Mouse (Mus musculus) lung, postnatal 0 days (tissue): ENCODE measurements at regions not wholly inside any gene's neighbourhood (a gene's known extent, or its start where the extent isn't known, plus 50 kb on each side); places are given as distances from the start of the nearest gene placed in this dataset.

Experiments used
- ATAC-seq: fragments of 200-750 bp; cut with Nextera tagmentation; 2 replicates; pipeline ENCODE4 v1.8.0; 2017; ENCODE audit warnings: moderate library complexity
- DNase-seq: peaks from one replicate; pipeline ENCODE4 v3.0.0-alpha.2; 2016; ENCODE audit warnings: low spot score
- H3K27ac ChIP-seq: fragments of 300-500 bp; sonication (generic); 2 replicates; pipeline ENCODE4 v1.5.1; 2014; ENCODE audit warnings: antibody characterized with exemption, mild to moderate bottlenecking, low read length, mixed read lengths
- H3K27me3 ChIP-seq: fragments of 300-500 bp; sonication (generic); replicated peaks from 2 replicates; pipeline ENCODE4 v1.6.1; 2014; ENCODE audit warnings: low read length, mixed read lengths; ENCODE audit not compliant: insufficient read depth
- H3K36me3 ChIP-seq: fragments of 300-500 bp; sonication (generic); 2 replicates; pipeline ENCODE4 v1.6.1; 2014; ENCODE audit warnings: low read length, mixed read lengths; ENCODE audit not compliant: insufficient read depth
- H3K4me1 ChIP-seq: fragments of 300-500 bp; sonication (generic); 2 replicates; pipeline ENCODE4 v1.6.1; 2014; ENCODE audit warnings: antibody characterized with exemption, low read depth, low read length, mixed read lengths; ENCODE audit not compliant: insufficient read depth
- H3K4me2 ChIP-seq: fragments of 300-500 bp; sonication (generic); replicated peaks from 2 replicates; pipeline ENCODE4 v1.6.1; 2014; ENCODE audit warnings: low read depth, mild to moderate bottlenecking, low read length, moderate library complexity, mixed read lengths
- H3K4me3 ChIP-seq: fragments of 300-500 bp; sonication (generic); 2 replicates; pipeline ENCODE4 v1.5.1; 2014; ENCODE audit warnings: low read depth, low read length
- H3K9ac ChIP-seq: fragments of 300-500 bp; sonication (generic); replicated peaks from 2 replicates; pipeline ENCODE4 v1.6.1; 2014; ENCODE audit warnings: low read depth, mild to moderate bottlenecking
- H3K9me3 ChIP-seq: fragments of 300-500 bp; sonication (generic); 2 replicates; pipeline ENCODE4 v1.6.1; 2016; ENCODE audit warnings: low read length, mixed read lengths
- CTCF ChIP-seq: IDR thresholded peaks from 2 replicates; pipeline ENCODE4 v1.5.1; 2016; ENCODE audit warnings: antibody characterized with exemption, mild to moderate bottlenecking
- EP300 ChIP-seq: IDR thresholded peaks from 2 replicates; pipeline ENCODE4 v1.6.1; 2016; ENCODE audit warnings: antibody characterized with exemption, mild to moderate bottlenecking, control low read depth
- WGBS: fragments of 180-500 bp; shearing (Covaris S2); extraction: QIAGEN DNeasy Blood & Tissue Kit; methylation state at CpG from one replicate; pipeline ENCODE4 v1.1.7; 2014; 5-methylcytosine and 5-hydroxymethylcytosine counted together

- TF ChIP-seq CTCF (no peak), EP300 (no peak)
- no peaks in the 10 kb centered on the region for H3K4me1 ChIP-seq
- WGBS, result 57% methylated on average over 9 of the region's 9 CpGs
- H3K9ac ChIP-seq, result no peak overlapping the region
- DNase-seq (no peak), ATAC-seq (no peak)
- H3K4me2 ChIP-seq, result no peak overlapping the region
- H3K4me3 ChIP-seq, result no peak overlapping the region
- H3K27ac ChIP-seq, result no peak overlapping the region
- no peaks in the 10 kb centered on the region for H3K27me3 ChIP-seq
- no peaks in the 10 kb centered on the region for H3K9me3 ChIP-seq
- no peaks in the 10 kb centered on the region for H3K36me3 ChIP-seq
Observed at GRCm38 (mm10) chr11:111296309-111296721, 230.4 kb downstream of the Kcnj2 start.

- no peaks in the 10 kb centered on the region for H3K27me3 ChIP-seq
- no peak overlapping the region for H3K4me2 ChIP-seq
- TF ChIP-seq EP300 (peak; percentile 45; the same call in 1 of the 2 replicates), CTCF (no peak)
- ATAC-seq (peak; percentile 63), DNase-seq (no peak)
- H3K4me3 ChIP-seq, result no peak overlapping the region
- no peak overlapping the region for H3K27ac ChIP-seq
- no peaks in the 10 kb centered on the region for H3K9me3 ChIP-seq
- 23% methylated on average over 3 of the region's 3 CpGs for WGBS
- no peaks in the 10 kb centered on the region for H3K4me1 ChIP-seq
- H3K36me3 ChIP-seq, result no peaks in the 10 kb centered on the region
- H3K9ac ChIP-seq, result no peak overlapping the region
Observed at GRCm38 (mm10) chr11:111312802-111313201, 246.8 kb downstream of the Kcnj2 start.

- DNase-seq (peak; percentile 12), ATAC-seq (no peak)
- 56% methylated on average over 3 of the region's 3 CpGs for WGBS
- Histone ChIP-seq H3K27me3 (no peaks in the 10 kb centered on the region), H3K9me3 (no peaks in the 10 kb centered on the region), H3K4me1 (no peaks in the 10 kb centered on the region), H3K4me3 (no peak overlapping the region), H3K9ac (no peak overlapping the region), H3K4me2 (no peak overlapping the region), H3K36me3 (no peaks in the 10 kb centered on the region), H3K27ac (no peak overlapping the region)
- no peak for TF ChIP-seq EP300
- no peak for TF ChIP-seq CTCF
Observed at GRCm38 (mm10) chr11:111313566-111313965, 247.6 kb downstream of the Kcnj2 start.

- no peak overlapping the region for H3K4me2 ChIP-seq
- DNase-seq (no peak), ATAC-seq (no peak)
- H3K4me3 ChIP-seq, result no peak overlapping the region
- no peaks in the 10 kb centered on the region for H3K36me3 ChIP-seq
- no peaks in the 10 kb centered on the region for H3K27me3 ChIP-seq
- H3K27ac ChIP-seq, result no peak overlapping the region
- TF ChIP-seq CTCF (no peak), EP300 (no peak)
- H3K9ac ChIP-seq, result no peak overlapping the region
- no peaks in the 10 kb centered on the region for H3K9me3 ChIP-seq
- H3K4me1 ChIP-seq, result no peaks in the 10 kb centered on the region
- 57% methylated on average over 5 of the region's 5 CpGs for WGBS
Observed at GRCm38 (mm10) chr11:111321576-111321975, 255.6 kb downstream of the Kcnj2 start.

GRCm38 (mm10) chr11:111324453-111325010, 258.6 kb downstream of the Kcnj2 start:
- TF ChIP-seq EP300 (no peak), CTCF (no peak)
- H3K4me3 ChIP-seq, result no peak overlapping the region
- H3K4me2 ChIP-seq, result no peak overlapping the region
- no peaks in the 10 kb centered on the region for H3K27me3 ChIP-seq
- WGBS, result 80% methylated on average over 5 of the region's 5 CpGs
- H3K36me3 ChIP-seq, result no peaks in the 10 kb centered on the region
- H3K27ac ChIP-seq, result no peak overlapping the region
- no peak for ATAC-seq
- DNase-seq, result no peak
- no peaks in the 10 kb centered on the region for H3K9me3 ChIP-seq
- no peaks in the 10 kb centered on the region for H3K4me1 ChIP-seq
- no peak overlapping the region for H3K9ac ChIP-seq

- Histone ChIP-seq H3K9me3 (no peaks in the 10 kb centered on the region), H3K4me1 (no peaks in the 10 kb centered on the region), H3K27me3 (no peaks in the 10 kb centered on the region), H3K36me3 (no peaks in the 10 kb centered on the region), H3K27ac (no peak overlapping the region), H3K4me3 (no peak overlapping the region), H3K4me2 (no peak overlapping the region), H3K9ac (no peak overlapping the region)
- ATAC-seq (no peak), DNase-seq (no peak)
- TF ChIP-seq EP300 (no peak), CTCF (no peak)
- 46% methylated on average over 3 of the region's 3 CpGs for WGBS
Observed at GRCm38 (mm10) chr11:111326915-111327314, 261.0 kb downstream of the Kcnj2 start.

- TF ChIP-seq EP300, result no peak
- no peak for TF ChIP-seq CTCF
- H3K27me3 ChIP-seq, result no peaks in the 10 kb centered on the region
- no peaks in the 10 kb centered on the region for H3K9me3 ChIP-seq
- DNase-seq, result no peak
- no peaks in the 10 kb centered on the region for H3K4me1 ChIP-seq
- H3K27ac ChIP-seq, result no peak overlapping the region
- H3K4me2 ChIP-seq, result no peak overlapping the region
- no peak overlapping the region for H3K4me3 ChIP-seq
- 68% methylated on average over 1 of the region's 1 CpGs for WGBS
- H3K36me3 ChIP-seq, result no peaks in the 10 kb centered on the region
- no peak overlapping the region for H3K9ac ChIP-seq
- ATAC-seq, result no peak
Observed at GRCm38 (mm10) chr11:111328258-111328657, 262.3 kb downstream of the Kcnj2 start.
